Mouse (Mus musculus) frontal cortex, adult 2 months (tissue): ENCODE results near the gene Mmp15. TPM values are rescaled to one million over a fixed set of nuclear protein-coding genes. Genes with fewer than 3 reads are reported as not detected.

Source experiments
- DNase-seq, 2 experiments: peaks; one replicate each; pipeline ENCODE4 v3.0.0; 2022; ENCODE audit warnings: low spot score in 1 of 2; ENCODE audit errors: extremely low spot score in 1 of 2
- polyA plus RNA-seq: library from polyadenylated mRNA; depleted of rRNA; stranded (reverse); fragments of >200 nt; gene quantifications from 2 replicates; pipeline ENCODE4 v1.2.3, GENCODE M21; 2012; rRNA removed

Mmp15 gene
- 8.4 and 9.1 TPM in 2 replicates for polyA plus RNA-seq

GRCm38 (mm10) chr8:95352151-95352870 is at the start of gene Mmp15:
Gene Mmp15, plus strand, starts transcription at chr8:95352268.
- peak in 1 of 2 experiments; percentile 66 for DNase-seq

GRCm38 (mm10) chr8:95302410-95302809 is 49.7 kb upstream of the Mmp15 start:
- DNase-seq: peak in 1 of 2 experiments; percentile 49

- no peak for DNase-seq
Measured at GRCm38 (mm10) chr8:95305526-95305925, 46.5 kb upstream of the Mmp15 start.

GRCm38 (mm10) chr8:95306431-95306830 is 45.6 kb upstream of the Mmp15 start, which contains the start of gene Cngb1:
Gene Cngb1, minus strand, starts transcription at chr8:95306585.
- DNase-seq: no peak

GRCm38 (mm10) chr8:95310342-95310970 is 41.6 kb upstream of the Mmp15 start, which contains the start of gene Tepp:
Gene Tepp, plus strand, starts transcription at chr8:95310566.
- no peak for DNase-seq

- no peak for DNase-seq
Measured at GRCm38 (mm10) chr8:95312836-95313235, 39.2 kb upstream of the Mmp15 start.

GRCm38 (mm10) chr8:95313857-95314256 is 38.2 kb upstream of the Mmp15 start:
- no peak for DNase-seq

GRCm38 (mm10) chr8:95314707-95315106 is 37.4 kb upstream of the Mmp15 start:
- DNase-seq: no peak

- no peak for DNase-seq
Measured at GRCm38 (mm10) chr8:95315350-95315749, 36.7 kb upstream of the Mmp15 start.

GRCm38 (mm10) chr8:95320224-95321139 is 31.6 kb upstream of the Mmp15 start:
- peak in 1 of 2 experiments; percentile 31 for DNase-seq

GRCm38 (mm10) chr8:95323201-95323600 is 28.9 kb upstream of the Mmp15 start:
- DNase-seq: no peak

- no peak for DNase-seq
Measured at GRCm38 (mm10) chr8:95324646-95325045, 27.4 kb upstream of the Mmp15 start.

GRCm38 (mm10) chr8:95326822-95327221 is 25.2 kb upstream of the Mmp15 start:
- DNase-seq: no peak

GRCm38 (mm10) chr8:95327866-95328465 is 24.1 kb upstream of the Mmp15 start:
- DNase-seq: no peak

GRCm38 (mm10) chr8:95330367-95330766 is 21.7 kb upstream of the Mmp15 start:
- no peak for DNase-seq

GRCm38 (mm10) chr8:95331156-95331719 is 20.8 kb upstream of the Mmp15 start:
- peak in 1 of 2 experiments; percentile 33 for DNase-seq

- peak; percentile 85 to 92 for DNase-seq
Measured at GRCm38 (mm10) chr8:95331720-95332436, 20.2 kb upstream of the Mmp15 start, which contains the start of the genes Zfp319 and Usb1. Gene Zfp319, minus strand, starts transcription at chr8:95331950. Gene Usb1, plus strand, starts transcription at chr8:95332284.

- no peak for DNase-seq
Measured at GRCm38 (mm10) chr8:95332437-95333199, 19.4 kb upstream of the Mmp15 start.

GRCm38 (mm10) chr8:95335706-95336105 is 16.4 kb upstream of the Mmp15 start:
- no peak for DNase-seq
